Mouse (Mus musculus): ENCODE results near the gene Slc27a1. TPM values are rescaled to one million over a fixed set of nuclear protein-coding genes. Genes with fewer than 3 reads are reported as not detected.

The Slc27a1 gene
- polyA plus RNA-seq, 1 experiment from 2014 or later, result 30.7 TPM

- DNase-seq (ENCODE audit: low spot score), result no peak
- WGBS, result 84% methylated on average over 7 of the region's 7 CpGs
Observed at GRCm38 (mm10) chr8:71574426-71574825, 5.7 kb downstream of the Slc27a1 start.

GRCm38 (mm10) chr8:71575020-71575419 lies 6.3 kb downstream of the Slc27a1 start:
- H3K4me3 ChIP-seq, result no peak overlapping the region
- no peak for DNase-seq (ENCODE audit: low spot score)
- H3K4me1 ChIP-seq, result peaks cover 16% of the 10 kb centered on the region
- peaks cover 4% of the 10 kb centered on the region; the same call in 1 of the 2 replicates for H3K36me3 ChIP-seq (replicated peaks)
- no peak overlapping the region for H3K27ac ChIP-seq (replicated peaks)
- peaks cover 15% of the 10 kb centered on the region for H3K27me3 ChIP-seq (replicated peaks; ENCODE audit: low read depth, poor library complexity, severe bottlenecking)
- WGBS, result 67% methylated on average over 1 of the region's 1 CpGs
- no peaks in the 10 kb centered on the region for H3K9me3 ChIP-seq

More at GRCm38 (mm10) chr8:71574426-71574825, 5.7 kb downstream of the Slc27a1 start:
- Histone ChIP-seq H3K4me3 (no peak overlapping the region), H3K27ac (replicated peaks) (no peak overlapping the region), H3K4me1 (peaks cover 21% of the 10 kb centered on the region), H3K36me3 (replicated peaks) (peaks cover under 1% of the 10 kb centered on the region; the same call in 1 of the 2 replicates), H3K27me3 (replicated peaks; ENCODE audit: low read depth, poor library complexity, severe bottlenecking) (peaks cover 9% of the 10 kb centered on the region), H3K9me3 (no peaks in the 10 kb centered on the region)

- H3K27ac ChIP-seq (replicated peaks), result no peak overlapping the region
- peaks cover 33% of the 10 kb centered on the region for H3K27me3 ChIP-seq (replicated peaks; ENCODE audit: low read depth, poor library complexity, severe bottlenecking)
- peaks cover 17% of the 10 kb centered on the region for H3K36me3 ChIP-seq (replicated peaks)
- 0 out of 2 replicates have a peak, but pooled peaks cover 1% of the 10 kb centered on the region for H3K4me1 ChIP-seq
- WGBS, result 75% methylated on average over 4 of the region's 4 CpGs
- no peak for DNase-seq (ENCODE audit: low spot score)
- no peak overlapping the region for H3K4me3 ChIP-seq
- H3K9me3 ChIP-seq, result no peaks in the 10 kb centered on the region
Observed at GRCm38 (mm10) chr8:71577856-71578387, 9.2 kb downstream of the Slc27a1 start.

DNA sequence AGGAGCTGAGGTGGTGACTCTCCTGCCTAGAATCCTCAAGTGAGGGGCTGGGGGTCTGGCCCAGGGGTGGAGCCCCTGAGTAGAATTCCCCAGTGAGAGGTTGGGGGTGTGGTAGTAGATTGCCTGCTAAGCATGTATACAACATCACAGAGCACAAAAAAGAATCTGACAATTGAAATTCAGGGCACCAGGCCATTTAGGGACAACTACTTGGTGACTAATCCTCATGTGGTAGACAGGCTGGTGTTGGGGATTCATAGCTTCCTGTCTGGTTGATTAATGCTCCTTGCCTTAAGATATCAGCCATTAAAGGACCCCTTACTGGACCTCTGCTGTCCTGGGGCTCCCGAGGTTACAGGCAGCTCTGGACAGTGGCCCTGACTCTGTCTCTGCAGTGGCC lies 10.3 kb downstream of the Slc27a1 start:
- WGBS, result 85% methylated on average over 1 of the region's 1 CpGs
- H3K9me3 ChIP-seq, result no peaks in the 10 kb centered on the region
- H3K4me3 ChIP-seq, result no peak overlapping the region
- DNase-seq (ENCODE audit: low spot score), result no peak
- no peaks in the 10 kb centered on the region for H3K4me1 ChIP-seq
- peaks cover 21% of the 10 kb centered on the region for H3K36me3 ChIP-seq (replicated peaks)
- H3K27me3 ChIP-seq (replicated peaks; ENCODE audit: low read depth, poor library complexity, severe bottlenecking), result peaks cover 33% of the 10 kb centered on the region
- no peak overlapping the region for H3K27ac ChIP-seq (replicated peaks)

GRCm38 (mm10) chr8:71579476-71579875 lies 10.8 kb downstream of the Slc27a1 start:
- peaks cover 33% of the 10 kb centered on the region for H3K27me3 ChIP-seq (replicated peaks; ENCODE audit: low read depth, poor library complexity, severe bottlenecking)
- H3K4me1 ChIP-seq, result no peaks in the 10 kb centered on the region
- DNase-seq (ENCODE audit: low spot score), result no peak
- 89% methylated on average over 14 of the region's 14 CpGs for WGBS
- no peak overlapping the region for H3K27ac ChIP-seq (replicated peaks)
- no peaks in the 10 kb centered on the region for H3K9me3 ChIP-seq
- no peak overlapping the region for H3K4me3 ChIP-seq
- peaks cover 25% of the 10 kb centered on the region for H3K36me3 ChIP-seq (replicated peaks)

- DNase-seq (ENCODE audit: low spot score), result no peak
- Histone ChIP-seq H3K9me3 (no peaks in the 10 kb centered on the region), H3K4me3 (no peak overlapping the region), H3K4me1 (no peaks in the 10 kb centered on the region), H3K36me3 (replicated peaks) (peaks cover 33% of the 10 kb centered on the region), H3K27ac (replicated peaks) (no peak overlapping the region), H3K27me3 (replicated peaks; ENCODE audit: low read depth, poor library complexity, severe bottlenecking) (peaks cover 33% of the 10 kb centered on the region)
- 34% methylated on average over 9 of the region's 9 CpGs for WGBS
Observed at GRCm38 (mm10) chr8:71580201-71580600, 11.5 kb downstream of the Slc27a1 start.

DNA sequence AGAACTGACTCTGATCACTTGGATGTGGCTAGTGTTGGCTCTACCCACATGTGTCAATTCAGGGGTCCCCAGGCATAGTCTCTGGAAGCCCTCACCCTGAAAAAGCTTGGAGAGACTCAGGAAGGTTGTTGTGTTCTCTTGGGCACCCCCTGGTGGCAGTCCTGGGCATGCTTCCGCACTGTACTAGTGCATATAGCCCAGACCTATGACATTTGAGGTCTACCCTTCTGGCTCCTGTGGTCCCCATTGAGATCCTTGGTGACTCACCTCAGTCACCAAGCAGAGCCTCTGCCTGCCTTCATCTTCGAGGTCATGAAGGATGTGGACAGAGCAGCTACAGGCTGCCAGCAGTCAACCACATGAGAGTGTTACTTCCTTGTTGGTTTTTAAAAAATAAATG lies 18.2 kb downstream of the Slc27a1 start:
- 80% methylated on average over 2 of the region's 2 CpGs for WGBS
- Histone ChIP-seq H3K9me3 (no peaks in the 10 kb centered on the region), H3K36me3 (replicated peaks) (peaks cover 31% of the 10 kb centered on the region), H3K4me3 (no peak overlapping the region), H3K4me1 (peaks cover 9% of the 10 kb centered on the region), H3K27me3 (replicated peaks; ENCODE audit: low read depth, poor library complexity, severe bottlenecking) (peaks cover 16% of the 10 kb centered on the region), H3K27ac (replicated peaks) (no peak overlapping the region)
- DNase-seq (ENCODE audit: low spot score), result peak; percentile 62

DNA sequence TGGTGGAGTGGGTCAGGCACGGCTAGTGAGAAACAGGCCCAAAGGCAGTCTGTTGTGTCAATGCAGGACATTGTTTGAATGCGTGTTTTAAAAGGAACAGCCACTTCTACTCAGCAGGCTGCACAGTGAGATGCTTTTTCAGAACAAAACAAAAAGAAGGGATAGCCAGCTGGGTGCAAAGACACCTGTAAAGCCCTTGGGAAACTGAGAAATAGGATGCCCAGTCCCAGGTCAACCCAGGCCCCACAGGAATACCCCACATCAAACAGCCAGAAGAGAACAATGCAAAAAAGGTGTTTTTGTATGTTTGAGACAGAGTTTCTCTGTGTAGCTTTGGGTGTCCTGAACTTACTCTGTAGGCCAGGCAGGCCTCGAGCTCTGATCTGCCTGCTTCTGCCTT lies 20.1 kb downstream of the Slc27a1 start:
- no peak for DNase-seq (ENCODE audit: low spot score)
- H3K27ac ChIP-seq (replicated peaks), result no peak overlapping the region
- 63% methylated on average over 3 of the region's 3 CpGs for WGBS
- no peaks in the 10 kb centered on the region for H3K9me3 ChIP-seq
- H3K4me1 ChIP-seq, result peaks cover 22% of the 10 kb centered on the region
- peaks cover 16% of the 10 kb centered on the region for H3K27me3 ChIP-seq (replicated peaks; ENCODE audit: low read depth, poor library complexity, severe bottlenecking)
- H3K36me3 ChIP-seq (replicated peaks), result peaks cover 33% of the 10 kb centered on the region
- no peak overlapping the region for H3K4me3 ChIP-seq

DNA sequence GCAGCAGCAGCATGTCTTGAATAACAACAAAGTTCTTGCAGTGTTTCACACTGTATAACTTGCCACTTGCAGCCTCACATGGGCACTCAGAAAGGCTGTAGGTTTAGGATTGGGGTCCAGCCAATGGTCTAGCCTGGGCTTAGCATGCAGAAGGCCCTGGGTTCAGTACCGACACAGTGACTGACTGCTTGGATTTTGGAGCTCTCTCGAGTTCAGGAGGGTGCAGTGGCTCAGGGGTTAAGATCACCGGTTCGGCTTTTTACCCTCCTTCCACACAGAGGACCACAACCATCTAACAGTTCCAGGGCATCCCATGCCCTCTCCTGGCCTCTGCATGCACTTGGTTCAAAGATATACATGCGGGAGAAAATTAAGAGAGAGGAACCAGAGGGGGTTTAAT lies 22.3 kb downstream of the Slc27a1 start:
- Histone ChIP-seq H3K27ac (replicated peaks) (peak overlapping the region; percentile 97; the same call in 1 of the 2 replicates), H3K27me3 (replicated peaks; ENCODE audit: low read depth, poor library complexity, severe bottlenecking) (peaks cover 16% of the 10 kb centered on the region), H3K4me3 (peak overlapping the region; percentile 93), H3K4me1 (peaks cover 37% of the 10 kb centered on the region), H3K9me3 (no peaks in the 10 kb centered on the region), H3K36me3 (replicated peaks) (peaks cover 28% of the 10 kb centered on the region)
- DNase-seq (ENCODE audit: low spot score), result no peak
- 33% methylated on average over 5 of the region's 5 CpGs for WGBS

GRCm38 (mm10) chr8:71591471-71592373 lies 23.0 kb downstream of the Slc27a1 start, which contains the start of gene Pgls:
Gene Pgls, plus strand, starts transcription at chr8:71592176.
- H3K4me3 ChIP-seq, result peak within 1 kb of the TSS; percentile 93
- DNase-seq (ENCODE audit: low spot score), result peak; percentile 97
- peak within 1 kb of the TSS; percentile 97 for H3K27ac ChIP-seq (replicated peaks)
- under 1% methylated on average over 71 of the region's 71 CpGs for WGBS
- peaks cover 23% of the 10 kb centered on the region for H3K36me3 ChIP-seq (replicated peaks)
- H3K4me1 ChIP-seq, result peaks cover 42% of the 10 kb centered on the region
- H3K9me3 ChIP-seq, result no peaks in the 10 kb centered on the region
- H3K27me3 ChIP-seq (replicated peaks; ENCODE audit: low read depth, poor library complexity, severe bottlenecking), result peaks cover 16% of the 10 kb centered on the region

DNA sequence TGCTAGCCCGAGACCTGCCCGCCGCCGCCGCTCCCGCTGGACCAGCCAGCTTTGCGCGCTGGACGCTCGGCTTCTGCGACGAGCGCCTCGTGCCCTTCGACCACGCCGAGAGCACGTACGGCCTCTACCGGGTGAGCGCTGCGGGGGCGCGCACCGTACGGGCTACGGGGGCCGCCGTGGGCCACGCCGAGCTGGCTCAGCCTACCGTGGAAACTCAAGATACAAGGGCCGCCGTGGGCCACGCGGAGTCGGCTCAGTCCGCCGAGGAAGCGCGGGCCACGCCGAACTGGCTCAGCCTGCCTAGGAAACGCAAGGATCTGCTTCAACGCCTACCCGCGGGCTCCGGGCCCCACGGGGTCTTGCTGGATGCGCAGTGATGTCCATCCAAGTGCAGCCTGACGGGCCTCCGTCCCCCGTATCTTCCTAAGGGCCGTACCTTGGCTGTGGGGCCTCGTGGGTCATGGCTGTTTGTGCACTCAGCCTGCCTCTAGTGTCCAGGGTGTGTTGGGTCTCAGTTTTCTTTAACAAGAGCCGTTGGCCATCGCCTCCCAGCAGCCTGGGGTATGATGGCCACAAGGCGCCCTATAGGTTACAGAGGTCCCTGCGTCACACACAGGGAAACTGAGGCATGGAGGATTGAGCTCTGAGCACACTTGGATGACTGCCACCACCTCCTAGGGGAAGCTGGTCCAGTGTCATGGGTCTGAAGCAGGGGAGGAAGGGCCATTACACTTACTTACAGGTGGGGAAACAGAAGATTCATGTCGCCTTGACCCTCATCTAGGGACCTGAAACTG lies 23.9 kb downstream of the Slc27a1 start:
- no peak for DNase-seq (ENCODE audit: low spot score)
- Histone ChIP-seq H3K27ac (replicated peaks) (peak overlapping the region; percentile 97), H3K36me3 (replicated peaks) (peaks cover 20% of the 10 kb centered on the region), H3K9me3 (no peaks in the 10 kb centered on the region), H3K4me3 (peak overlapping the region; percentile 93), H3K27me3 (replicated peaks; ENCODE audit: low read depth, poor library complexity, severe bottlenecking) (peaks cover 16% of the 10 kb centered on the region), H3K4me1 (peaks cover 42% of the 10 kb centered on the region)
- WGBS, result 5% methylated on average over 60 of the region's 60 CpGs

All from embryonic facial prominence, embryonic 10.5 days (tissue).